Mouse (Mus musculus): ENCODE results near the gene Klhl7. TPM values are rescaled to one million over a fixed set of nuclear protein-coding genes. Genes with fewer than 3 reads are reported as not detected.

The Klhl7 gene
- total and polyA plus RNA-seq, 3 experiments, result 0.91 to 37.6 (median 31.4) TPM

DNA sequence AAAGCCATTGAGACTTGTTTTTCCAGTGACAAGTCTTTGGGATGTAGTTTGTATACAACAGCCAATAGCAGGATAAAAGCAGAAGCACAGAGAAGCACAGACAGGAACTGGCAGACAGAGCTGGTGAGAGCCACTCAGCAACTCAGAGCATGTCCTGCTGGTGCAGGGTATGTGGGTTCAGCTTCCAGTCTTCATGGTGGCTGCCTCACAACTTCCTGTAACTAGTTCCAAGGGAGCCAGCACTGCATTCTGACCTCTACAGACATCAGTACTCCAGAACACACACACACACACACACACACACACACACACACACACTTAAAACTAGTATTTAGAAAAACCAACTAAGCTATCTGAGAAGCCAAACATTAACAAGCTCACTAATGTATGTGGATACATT, 71.7 kb downstream of the Klhl7 start:
- DNase-seq, result no peak

- DNase-seq, result no peak
Measured at GRCm38 (mm10) chr5:24181514-24182295, 81.3 kb downstream of the Klhl7 start.

DNA sequence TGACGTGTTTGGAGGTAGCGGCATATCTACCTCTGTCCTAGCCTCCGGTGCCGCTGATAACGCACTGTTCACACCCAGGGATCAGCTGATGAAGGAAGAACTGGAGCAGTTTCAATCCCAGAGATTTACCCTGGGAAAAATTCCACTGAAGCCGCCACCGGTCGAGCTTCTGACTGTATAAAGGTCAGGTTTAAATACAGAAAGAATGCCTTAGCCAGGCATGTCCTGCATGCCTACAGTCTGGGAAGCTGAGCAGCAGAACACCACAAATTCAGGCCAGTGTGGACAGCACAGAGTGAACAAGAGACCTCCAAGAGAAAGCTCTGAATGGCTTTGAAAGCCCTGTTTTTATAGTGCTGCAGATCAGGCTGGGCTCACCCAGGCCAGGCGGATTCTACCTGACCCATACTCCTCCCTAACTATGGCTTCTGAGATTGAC, 81.9 kb downstream of the Klhl7 start:
- DNase-seq, result no peak

- no peak for DNase-seq
Measured at GRCm38 (mm10) chr5:24183096-24183495, 82.7 kb downstream of the Klhl7 start.

- no peak for DNase-seq
Measured at GRCm38 (mm10) chr5:24184011-24184410, 83.6 kb downstream of the Klhl7 start.

DNA sequence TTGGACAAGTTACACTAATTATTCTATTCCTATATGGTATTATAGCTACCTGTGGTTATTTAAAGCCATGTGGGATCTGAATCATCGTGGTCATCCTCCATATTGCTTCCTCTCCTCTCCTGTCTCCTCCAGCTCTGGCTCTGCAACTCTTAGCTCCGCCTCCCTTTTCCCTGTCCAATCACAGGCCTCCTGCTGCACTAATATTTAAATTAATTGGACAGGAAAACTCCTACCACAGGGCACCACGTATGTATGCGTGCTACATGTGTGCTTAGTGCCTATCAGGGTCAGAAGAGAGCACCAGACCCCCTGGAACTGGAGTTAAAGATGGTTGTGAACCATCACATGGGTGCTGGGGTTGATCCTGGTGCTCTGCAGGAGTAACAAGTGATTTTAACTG, 88.1 kb downstream of the Klhl7 start:
- no peak for DNase-seq

DNA sequence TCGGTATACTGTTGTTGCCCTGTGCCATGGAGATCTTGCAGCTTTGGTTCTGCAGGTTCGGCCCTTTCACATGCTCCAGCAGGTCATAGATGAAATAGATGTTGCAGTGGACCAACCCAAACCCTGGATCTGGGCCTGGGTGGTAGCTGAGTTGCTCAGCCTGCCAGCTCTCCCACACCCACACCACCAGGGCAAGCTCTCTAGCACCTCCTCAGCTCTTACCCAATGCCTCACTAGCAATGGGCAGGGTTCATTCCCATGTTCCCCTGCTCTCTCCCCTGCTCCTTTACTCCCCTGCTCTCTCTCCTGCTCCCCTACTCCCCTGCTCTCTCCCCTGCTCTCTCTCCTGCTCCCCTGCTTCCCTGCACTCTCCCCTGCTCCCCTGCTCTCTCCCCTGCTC, 91.4 kb downstream of the Klhl7 start:
- DNase-seq, result no peak

DNA sequence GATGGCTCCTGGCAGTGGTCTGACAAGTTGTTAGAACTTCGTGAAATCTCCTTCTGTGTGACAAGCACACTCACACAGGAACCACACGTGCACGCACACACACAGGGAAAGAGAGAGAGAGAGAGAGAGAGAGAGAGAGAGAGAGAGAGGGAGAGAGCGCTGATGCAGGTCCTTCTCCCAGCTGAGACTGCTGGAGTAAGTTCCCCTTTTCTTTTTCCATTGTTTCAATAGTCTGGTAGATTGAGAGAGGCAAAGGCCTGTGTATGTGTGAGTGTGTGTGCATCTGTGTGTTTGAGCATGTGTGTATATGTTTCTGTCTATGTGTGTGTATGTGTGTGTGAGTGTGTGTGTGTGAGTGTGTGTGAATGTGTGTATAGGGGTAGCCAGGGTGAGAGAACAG, 100.6 kb downstream of the Klhl7 start:
- DNase-seq, result no peak

DNA sequence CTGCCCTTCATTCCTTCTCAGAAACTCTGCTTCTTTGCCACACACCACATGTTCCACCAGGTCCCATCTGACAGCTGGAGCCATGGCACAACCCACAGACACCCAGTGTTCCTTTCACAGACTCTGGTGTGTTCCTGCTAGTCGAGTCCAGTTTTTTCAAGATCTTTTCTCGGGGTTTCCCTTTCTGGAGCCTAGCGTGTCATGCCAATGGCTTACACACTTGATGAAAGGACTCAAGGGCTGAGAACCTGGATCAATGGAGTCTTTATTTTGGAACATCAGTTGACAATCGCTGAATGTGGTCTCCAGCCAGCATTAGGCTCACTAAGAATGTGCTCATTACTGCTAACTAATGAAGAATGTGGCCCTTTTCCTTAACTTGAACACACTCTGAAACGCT, 102.1 kb downstream of the Klhl7 start:
- DNase-seq, result no peak

- no peak for DNase-seq
Measured at GRCm38 (mm10) chr5:24203266-24203665, 102.9 kb downstream of the Klhl7 start.

- no peak for DNase-seq
Measured at GRCm38 (mm10) chr5:24207965-24208364, 107.6 kb downstream of the Klhl7 start.

DNA sequence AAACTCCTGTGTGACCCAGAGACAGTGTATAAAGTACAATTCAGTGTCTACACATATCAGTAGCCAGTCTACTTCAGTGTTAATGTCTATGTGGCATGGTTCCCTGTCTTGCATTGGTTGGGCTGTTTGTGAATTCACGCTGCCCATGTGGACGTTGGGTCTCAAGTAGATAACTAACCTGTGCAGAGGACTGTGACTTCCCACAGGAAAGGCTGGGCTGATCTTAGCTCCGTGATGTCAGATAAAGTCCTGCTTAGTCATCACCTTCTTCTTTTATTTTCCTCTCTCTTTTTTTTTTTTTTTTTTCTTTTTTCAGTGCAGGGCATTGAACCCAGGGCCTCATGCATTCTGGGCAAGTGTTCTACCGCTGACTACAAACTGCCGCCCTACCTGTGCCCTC, 108.1 kb downstream of the Klhl7 start:
- no peak for DNase-seq

Other genes starting within 250 kb of the Klhl7 start
- gene Fam126a, start 69.9 kb upstream of the Klhl7 start, total RNA-seq (2021), result 100 to 1,000 TPM in 1 of 2 experiments, 10 to 100 TPM in 1; 50.1 to 133 TPM
- 9.2 and 14.5 TPM in 2 replicates for gene Fam126a, start 69.9 kb upstream of the Klhl7 start, polyA plus RNA-seq (2012; rRNA removed)
- gene Nupl2, start 64.4 kb downstream of the Klhl7 start, total RNA-seq (2021), result 1 to 10 TPM; 6.3 to 9.3 TPM
- 7.7 and 7.9 TPM in 2 replicates for gene Nupl2, start 64.4 kb downstream of the Klhl7 start, polyA plus RNA-seq (2012; rRNA removed)

All from adrenal gland, adult 2 months (tissue).